Mouse (Mus musculus) embryonic facial prominence, embryonic 10.5 days (tissue): ENCODE measurements around the gene Pcyt1b. TPM values are rescaled to one million over a fixed set of nuclear protein-coding genes. Genes with fewer than 3 reads are reported as not detected.
A peak's percentile ranks its signal among the peaks of the same experiment; 100 is the strongest.

Experiments used
- DNase-seq: peaks from one replicate; pipeline ENCODE4 v3.0.0-alpha.2; 2017; ENCODE audit warnings: low spot score
- H3K27ac ChIP-seq: fragments of 300-500 bp; sonication (generic); replicated peaks from 2 replicates; pipeline ENCODE4 v1.5.1; 2016; ENCODE audit warnings: mild to moderate bottlenecking
- H3K27me3 ChIP-seq: fragments of 300-500 bp; sonication (generic); replicated peaks from 2 replicates; pipeline ENCODE4 v1.6.1; 2016; ENCODE audit warnings: low read depth, mild to moderate bottlenecking; ENCODE audit not compliant: poor library complexity, severe bottlenecking
- H3K36me3 ChIP-seq: fragments of 300-500 bp; sonication (generic); replicated peaks from 2 replicates; pipeline ENCODE4 v1.6.1; 2016; ENCODE audit warnings: mild to moderate bottlenecking, moderate library complexity
- H3K4me1 ChIP-seq: fragments of 300-500 bp; sonication (generic); 2 replicates; pipeline ENCODE4 v1.6.1; 2016
- H3K4me3 ChIP-seq: fragments of 300-500 bp; sonication (generic); 2 replicates; pipeline ENCODE4 v1.5.1; 2016; ENCODE audit warnings: mild to moderate bottlenecking, moderate library complexity
- H3K9me3 ChIP-seq: fragments of 300-500 bp; sonication (generic); 2 replicates; pipeline ENCODE4 v1.6.1; 2016; ENCODE audit warnings: mild to moderate bottlenecking
- WGBS: fragments of 180-500 bp; shearing (Covaris S2); methylation state at CpG from one replicate; pipeline ENCODE4 v1.1.7; 2016; 5-methylcytosine and 5-hydroxymethylcytosine counted together
- polyA plus RNA-seq: library from polyadenylated mRNA; unstranded; fragments of >200 nt; fragmentation: Nextera tagmentation; extraction: Ambion mirVana; gene quantifications from 2 replicates; pipeline ENCODE4 v1.2.1, GENCODE M21; 2016

Gene Pcyt1b
- polyA plus RNA-seq, 1 experiment from 2014 or later: 6.3 TPM

DNA sequence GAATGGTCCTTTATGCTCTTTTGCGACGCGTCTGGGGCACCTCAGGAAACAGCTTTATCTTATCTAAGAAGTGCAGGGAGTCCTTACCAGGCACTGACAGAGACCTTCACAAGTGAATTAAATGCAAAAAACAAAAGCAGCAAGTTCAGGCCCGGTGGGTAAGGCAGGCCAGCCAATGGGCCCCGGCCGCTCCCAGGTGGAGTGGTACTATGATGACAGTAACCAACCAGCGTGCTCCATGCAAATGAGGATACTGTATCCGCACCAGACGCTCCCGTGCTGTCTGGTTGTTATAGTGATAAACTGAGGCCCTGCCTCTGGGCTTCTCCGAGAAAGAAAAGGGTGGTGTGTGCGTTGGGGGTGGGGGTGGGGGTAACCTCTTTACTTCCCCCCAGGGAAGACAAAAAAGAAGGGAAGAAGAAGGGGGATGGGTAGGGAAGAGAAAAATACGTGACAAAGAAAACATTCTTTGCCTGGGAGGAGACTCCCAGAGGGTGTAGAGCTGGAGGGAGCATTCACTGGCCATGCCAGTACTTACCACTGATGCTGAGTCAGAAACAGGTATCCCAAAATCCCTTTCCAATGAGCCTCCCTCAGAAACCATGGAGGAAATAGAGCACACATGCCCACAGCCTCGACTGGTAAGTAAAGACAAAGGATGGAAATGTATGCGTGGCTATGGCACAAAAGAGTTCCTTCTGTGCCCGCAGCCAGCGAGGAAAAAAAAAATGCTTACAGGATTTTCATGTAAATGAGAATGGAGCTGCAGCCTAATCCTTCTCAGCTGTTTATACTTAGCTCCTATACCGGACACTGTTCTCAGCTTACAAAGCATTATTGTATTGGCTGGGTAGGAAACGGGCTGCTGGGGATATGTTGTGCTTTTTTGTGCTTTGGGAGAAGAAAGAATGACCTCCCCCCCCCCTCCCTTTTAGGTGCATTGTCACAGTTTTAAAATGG is 20.5 kb downstream of the Pcyt1b start:
- peak overlapping the region; percentile 54 for H3K4me3 ChIP-seq
- H3K4me1 ChIP-seq: no peaks in the 10 kb centered on the region
- 18% methylated on average over 19 of the region's 19 CpGs for WGBS

GRCm38 (mm10) chrX:93676228-93676627 is 21.6 kb downstream of the Pcyt1b start:
- Histone ChIP-seq H3K27ac (0 out of 2 replicates have a peak overlapping the region, but pooled peaks have one; percentile 82), H3K27me3 (peaks cover 17% of the 10 kb centered on the region; the same call in 1 of the 2 replicates), H3K4me1 (no peaks in the 10 kb centered on the region), H3K9me3 (no peaks in the 10 kb centered on the region), H3K4me3 (peak overlapping the region; percentile 54), H3K36me3 (no peaks in the 10 kb centered on the region)
- WGBS: 66% methylated on average over 2 of the region's 2 CpGs
- no peak for DNase-seq

More for the DNA sequence above, 20.5 kb downstream of the Pcyt1b start:
- no peaks in the 10 kb centered on the region for H3K9me3 ChIP-seq
- peak; percentile 74 for DNase-seq
- no peaks in the 10 kb centered on the region for H3K36me3 ChIP-seq
- peaks cover 17% of the 10 kb centered on the region; the same call in 1 of the 2 replicates for H3K27me3 ChIP-seq
- peak overlapping the region; percentile 82 for H3K27ac ChIP-seq

- no peak for DNase-seq
- Histone ChIP-seq H3K27ac (no peak overlapping the region), H3K4me3 (no peak overlapping the region), H3K36me3 (no peaks in the 10 kb centered on the region), H3K27me3 (peaks cover 8% of the 10 kb centered on the region), H3K4me1 (no peaks in the 10 kb centered on the region), H3K9me3 (no peaks in the 10 kb centered on the region)
- 81% methylated on average over 6 of the region's 6 CpGs for WGBS
These were observed 34.6 kb downstream of the Pcyt1b start for GRCm38 (mm10) chrX:93689287-93689686.

GRCm38 (mm10) chrX:93690672-93691071 is 36.0 kb downstream of the Pcyt1b start:
- Histone ChIP-seq H3K27ac (no peak overlapping the region), H3K36me3 (no peaks in the 10 kb centered on the region), H3K9me3 (no peaks in the 10 kb centered on the region), H3K4me3 (no peak overlapping the region), H3K27me3 (peaks cover 5% of the 10 kb centered on the region), H3K4me1 (no peaks in the 10 kb centered on the region)
- WGBS: 80% methylated on average over 8 of the region's 8 CpGs
- no peak for DNase-seq

- no peaks in the 10 kb centered on the region for H3K36me3 ChIP-seq
- WGBS: 80% methylated on average over 1 of the region's 1 CpGs
- peaks cover 4% of the 10 kb centered on the region; the same call in 1 of the 2 replicates for H3K4me1 ChIP-seq
- no peak for DNase-seq
- H3K27ac ChIP-seq: no peak overlapping the region
- 0 out of 2 replicates have a peak, but pooled peaks cover 4% of the 10 kb centered on the region for H3K27me3 ChIP-seq
- H3K4me3 ChIP-seq: no peak overlapping the region
- no peaks in the 10 kb centered on the region for H3K9me3 ChIP-seq
These were observed 42.9 kb downstream of the Pcyt1b start for GRCm38 (mm10) chrX:93697596-93697995.

DNA sequence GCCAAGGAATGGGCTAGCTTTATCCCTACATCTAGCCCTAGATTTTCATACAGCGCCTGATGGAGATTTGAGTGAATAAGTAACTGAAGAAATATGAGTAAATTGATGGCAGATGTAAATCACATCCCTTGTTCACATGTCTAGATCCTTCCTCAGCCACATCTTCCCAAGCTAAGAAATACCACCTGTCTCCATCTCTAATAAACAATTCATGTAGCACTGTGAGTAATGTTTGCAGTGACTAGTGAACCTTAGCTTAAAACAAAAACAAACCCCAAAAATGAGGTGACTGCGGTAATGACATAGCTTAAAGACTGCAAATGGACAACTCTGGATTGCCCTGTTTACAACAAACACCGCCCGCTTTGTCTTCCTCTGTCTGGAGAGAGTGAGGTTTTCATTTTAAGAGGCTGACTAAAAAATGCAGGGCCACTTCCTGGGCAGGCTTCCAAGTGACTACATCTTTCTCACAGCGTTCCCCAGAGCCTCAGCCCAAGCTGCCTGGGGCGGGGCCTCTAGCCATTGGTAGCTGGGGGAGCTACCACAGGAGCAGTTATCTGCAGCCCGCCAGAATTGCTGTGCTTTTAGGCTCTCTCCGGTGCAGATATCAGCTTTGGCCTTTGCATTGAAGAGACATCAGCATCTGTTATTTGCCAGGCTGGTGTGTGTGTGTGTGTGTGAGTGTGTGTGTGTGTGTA is 46.0 kb downstream of the Pcyt1b start:
- WGBS: 58% methylated on average over 8 of the region's 8 CpGs
- DNase-seq: peak; percentile 19
- H3K9me3 ChIP-seq: no peaks in the 10 kb centered on the region

DNA sequence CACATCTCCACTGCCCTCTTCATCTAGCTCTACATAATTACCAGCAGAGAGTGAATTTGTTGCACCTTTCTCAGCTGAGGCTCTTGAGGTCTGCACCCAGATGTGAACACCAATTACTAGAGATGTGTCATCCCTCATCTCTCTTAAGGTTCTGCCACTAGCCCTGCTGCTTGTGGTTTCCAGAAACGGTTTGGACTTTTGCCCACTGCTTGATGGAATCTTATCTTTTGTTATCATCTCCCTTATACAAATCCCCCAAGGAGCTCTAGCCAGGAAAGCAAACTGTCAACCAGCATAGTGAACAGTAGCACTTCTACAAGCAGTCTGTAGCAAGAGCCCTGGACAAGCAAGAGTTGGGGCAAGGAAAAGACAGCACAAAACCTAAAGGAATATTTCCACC is 57.9 kb downstream of the Pcyt1b start:
- no peak for DNase-seq
- no peaks in the 10 kb centered on the region for H3K9me3 ChIP-seq
- H3K27me3 ChIP-seq: 0 out of 2 replicates have a peak, but pooled peaks cover 3% of the 10 kb centered on the region
- no peaks in the 10 kb centered on the region for H3K4me1 ChIP-seq
- no peaks in the 10 kb centered on the region for H3K36me3 ChIP-seq
- H3K27ac ChIP-seq: no peak overlapping the region
- 54% methylated on average over 1 of the region's 1 CpGs for WGBS
- no peak overlapping the region for H3K4me3 ChIP-seq

More for the DNA sequence above, 46.0 kb downstream of the Pcyt1b start:
- no peak overlapping the region for H3K27ac ChIP-seq
- peaks cover 4% of the 10 kb centered on the region; the same call in 1 of the 2 replicates for H3K4me1 ChIP-seq
- peaks cover 17% of the 10 kb centered on the region; the same call in 1 of the 2 replicates for H3K27me3 ChIP-seq
- no peak overlapping the region for H3K4me3 ChIP-seq
- no peaks in the 10 kb centered on the region for H3K36me3 ChIP-seq

DNA sequence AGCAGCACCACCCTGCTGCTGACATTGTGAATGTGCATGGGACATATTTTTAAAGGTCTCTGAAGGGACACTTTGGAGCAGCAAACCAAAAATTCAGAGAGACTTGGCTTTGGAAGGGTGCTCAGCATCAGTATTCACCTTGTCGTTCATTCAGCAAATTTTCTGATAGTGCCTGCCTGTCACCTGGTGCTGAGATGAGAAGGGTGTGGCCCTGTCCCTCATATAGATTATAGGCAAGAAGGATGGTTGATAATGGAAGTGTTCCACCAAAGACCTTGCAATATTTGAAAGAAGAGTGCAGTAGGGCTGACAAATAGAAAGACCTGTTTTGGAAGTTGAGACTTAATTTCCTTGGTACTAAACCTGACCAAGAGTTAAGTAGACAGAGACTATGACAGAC is 74.9 kb downstream of the Pcyt1b start:
- Histone ChIP-seq H3K27me3 (no peaks in the 10 kb centered on the region), H3K36me3 (no peaks in the 10 kb centered on the region), H3K9me3 (no peaks in the 10 kb centered on the region), H3K4me1 (no peaks in the 10 kb centered on the region), H3K27ac (no peak overlapping the region), H3K4me3 (no peak overlapping the region)
- no peak for DNase-seq
- WGBS: 98% methylated on average over 1 of the region's 1 CpGs

- Histone ChIP-seq H3K4me3 (no peak overlapping the region), H3K9me3 (no peaks in the 10 kb centered on the region), H3K27me3 (0 out of 2 replicates have a peak, but pooled peaks cover 3% of the 10 kb centered on the region), H3K36me3 (no peaks in the 10 kb centered on the region), H3K27ac (no peak overlapping the region), H3K4me1 (no peaks in the 10 kb centered on the region)
- 66% methylated on average over 8 of the region's 8 CpGs for WGBS
- no peak for DNase-seq
These were observed 76.2 kb downstream of the Pcyt1b start for GRCm38 (mm10) chrX:93730854-93731253.

- no peaks in the 10 kb centered on the region for H3K9me3 ChIP-seq
- H3K36me3 ChIP-seq: no peaks in the 10 kb centered on the region
- H3K4me3 ChIP-seq: no peak overlapping the region
- no peaks in the 10 kb centered on the region for H3K4me1 ChIP-seq
- no peak for DNase-seq
- no peak overlapping the region for H3K27ac ChIP-seq
- H3K27me3 ChIP-seq: peaks cover 8% of the 10 kb centered on the region; the same call in 1 of the 2 replicates
These were observed 77.7 kb downstream of the Pcyt1b start for GRCm38 (mm10) chrX:93732407-93732806.

DNA sequence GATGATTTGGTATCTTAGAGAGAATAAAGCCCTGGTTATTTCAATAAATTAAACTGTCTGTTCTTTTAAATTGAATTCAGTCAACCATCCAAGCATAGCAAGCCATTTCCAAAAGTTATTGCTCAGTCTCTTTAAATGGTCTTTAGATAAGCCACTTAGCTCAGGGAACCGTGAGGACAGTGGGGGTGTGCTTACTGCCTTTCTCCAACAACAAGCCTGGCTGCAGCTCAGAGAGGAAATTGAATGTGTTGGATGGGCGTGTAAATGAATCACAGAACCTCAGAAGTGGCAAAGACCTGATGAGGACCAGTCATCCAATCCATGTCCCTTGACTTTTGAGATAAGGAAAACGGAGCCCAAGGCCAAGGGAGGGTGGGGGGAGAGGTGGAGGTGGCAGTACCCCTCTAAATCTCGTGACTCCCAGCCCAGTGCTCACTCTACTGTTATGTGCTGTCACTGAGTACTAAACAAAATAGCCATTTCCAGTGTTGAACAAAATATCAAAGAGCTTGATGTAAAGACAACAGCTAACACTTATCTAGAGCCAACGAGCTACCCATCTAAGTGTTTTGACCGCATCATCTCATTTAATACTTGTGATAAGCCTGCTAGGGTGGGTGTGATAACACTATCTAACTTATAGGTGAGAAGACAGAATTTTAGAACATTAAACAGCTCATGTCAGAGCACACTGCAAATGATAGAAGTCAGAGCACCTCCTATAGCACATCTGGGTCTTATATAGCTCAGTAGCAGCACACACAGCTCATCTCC is 78.5 kb downstream of the Pcyt1b start:
- WGBS: 70% methylated on average over 6 of the region's 6 CpGs
- Histone ChIP-seq H3K4me3 (no peak overlapping the region), H3K27ac (no peak overlapping the region), H3K4me1 (no peaks in the 10 kb centered on the region), H3K36me3 (no peaks in the 10 kb centered on the region), H3K27me3 (peaks cover 10% of the 10 kb centered on the region; the same call in 1 of the 2 replicates), H3K9me3 (no peaks in the 10 kb centered on the region)
- DNase-seq: no peak

GRCm38 (mm10) chrX:93749165-93749564 is 94.5 kb downstream of the Pcyt1b start:
- DNase-seq: no peak
- no peaks in the 10 kb centered on the region for H3K9me3 ChIP-seq
- 93% methylated on average over 1 of the region's 1 CpGs for WGBS
- H3K4me1 ChIP-seq: no peaks in the 10 kb centered on the region
- H3K36me3 ChIP-seq: no peaks in the 10 kb centered on the region
- peaks cover 34% of the 10 kb centered on the region for H3K27me3 ChIP-seq
- H3K27ac ChIP-seq: no peak overlapping the region
- no peak overlapping the region for H3K4me3 ChIP-seq
